Mouse (Mus musculus): Measurements from ENCODE around the gene Lpar2. TPM values are rescaled to one million over a fixed set of nuclear protein-coding genes. Genes with fewer than 3 reads are reported as not detected.

Gene Lpar2
- polyA plus RNA-seq, 1 experiment from 2014 or later, result 0.70 TPM

- H3K4me2 ChIP-seq (replicated peaks), result no peak overlapping the region
- no peaks in the 10 kb centered on the region for H3K27me3 ChIP-seq
- no peak overlapping the region for H3K4me3 ChIP-seq
- H3K9ac ChIP-seq, result no peak overlapping the region
- H3K36me3 ChIP-seq, result peaks cover 15% of the 10 kb centered on the region
- ATAC-seq (ENCODE audit: low FRiP score), result no peak
- no peaks in the 10 kb centered on the region for H3K9me3 ChIP-seq (replicated peaks)
- H3K27ac ChIP-seq, result no peak overlapping the region
- 85% methylated on average over 7 of the region's 7 CpGs for WGBS
- no peaks in the 10 kb centered on the region for H3K4me1 ChIP-seq
These were observed 28.8 kb downstream of the Lpar2 start for GRCm38 (mm10) chr8:69850926-69851506.

GRCm38 (mm10) chr8:69853869-69854268 is 31.6 kb downstream of the Lpar2 start:
- Histone ChIP-seq H3K9me3 (replicated peaks) (no peaks in the 10 kb centered on the region), H3K27me3 (no peaks in the 10 kb centered on the region), H3K27ac (no peak overlapping the region), H3K4me3 (no peak overlapping the region), H3K4me2 (replicated peaks) (no peak overlapping the region), H3K9ac (no peak overlapping the region), H3K36me3 (peaks cover 13% of the 10 kb centered on the region), H3K4me1 (no peaks in the 10 kb centered on the region)
- ATAC-seq (ENCODE audit: low FRiP score), result no peak
- 93% methylated on average over 10 of the region's 10 CpGs for WGBS

- no peak overlapping the region for H3K4me2 ChIP-seq (replicated peaks)
- no peaks in the 10 kb centered on the region for H3K9me3 ChIP-seq (replicated peaks)
- no peaks in the 10 kb centered on the region for H3K4me1 ChIP-seq
- no peak for ATAC-seq (ENCODE audit: low FRiP score)
- H3K4me3 ChIP-seq, result no peak overlapping the region
- H3K9ac ChIP-seq, result no peak overlapping the region
- 59% methylated on average over 4 of the region's 4 CpGs for WGBS
- peaks cover 33% of the 10 kb centered on the region for H3K36me3 ChIP-seq
- H3K27me3 ChIP-seq, result no peaks in the 10 kb centered on the region
- no peak overlapping the region for H3K27ac ChIP-seq
These were observed 38.6 kb downstream of the Lpar2 start for GRCm38 (mm10) chr8:69860807-69861206.

GRCm38 (mm10) chr8:69861251-69861650 is 39.0 kb downstream of the Lpar2 start:
- H3K27me3 ChIP-seq, result no peaks in the 10 kb centered on the region
- 56% methylated on average over 2 of the region's 2 CpGs for WGBS
- peaks cover 37% of the 10 kb centered on the region for H3K36me3 ChIP-seq
- no peaks in the 10 kb centered on the region for H3K4me1 ChIP-seq
- ATAC-seq (ENCODE audit: low FRiP score), result no peak
- no peak overlapping the region for H3K4me3 ChIP-seq
- no peaks in the 10 kb centered on the region for H3K9me3 ChIP-seq (replicated peaks)
- H3K27ac ChIP-seq, result no peak overlapping the region
- no peak overlapping the region for H3K9ac ChIP-seq
- no peak overlapping the region for H3K4me2 ChIP-seq (replicated peaks)

- Histone ChIP-seq H3K27ac (no peak overlapping the region), H3K27me3 (no peaks in the 10 kb centered on the region), H3K4me3 (no peak overlapping the region), H3K9ac (no peak overlapping the region), H3K4me1 (no peaks in the 10 kb centered on the region), H3K36me3 (peaks cover 38% of the 10 kb centered on the region), H3K4me2 (replicated peaks) (no peak overlapping the region), H3K9me3 (replicated peaks) (no peaks in the 10 kb centered on the region)
- no peak for ATAC-seq (ENCODE audit: low FRiP score)
- 93% methylated on average over 5 of the region's 5 CpGs for WGBS
These were observed 41.3 kb downstream of the Lpar2 start for GRCm38 (mm10) chr8:69863387-69864020.

GRCm38 (mm10) chr8:69864180-69864579 is 42.0 kb downstream of the Lpar2 start:
- WGBS, result 77% methylated on average over 5 of the region's 5 CpGs
- Histone ChIP-seq H3K9me3 (replicated peaks) (no peaks in the 10 kb centered on the region), H3K4me2 (replicated peaks) (no peak overlapping the region), H3K27ac (no peak overlapping the region), H3K9ac (no peak overlapping the region), H3K4me1 (no peaks in the 10 kb centered on the region), H3K27me3 (no peaks in the 10 kb centered on the region), H3K36me3 (peaks cover 34% of the 10 kb centered on the region), H3K4me3 (no peak overlapping the region)
- no peak for ATAC-seq (ENCODE audit: low FRiP score)

- no peaks in the 10 kb centered on the region for H3K4me1 ChIP-seq
- H3K36me3 ChIP-seq, result peaks cover 35% of the 10 kb centered on the region
- no peak for ATAC-seq (ENCODE audit: low FRiP score)
- H3K27me3 ChIP-seq, result no peaks in the 10 kb centered on the region
- no peak overlapping the region for H3K4me2 ChIP-seq (replicated peaks)
- no peak overlapping the region for H3K9ac ChIP-seq
- no peak overlapping the region for H3K27ac ChIP-seq
- WGBS, result 67% methylated on average over 5 of the region's 5 CpGs
- H3K9me3 ChIP-seq (replicated peaks), result no peaks in the 10 kb centered on the region
- H3K4me3 ChIP-seq, result no peak overlapping the region
These were observed 45.6 kb downstream of the Lpar2 start for GRCm38 (mm10) chr8:69867696-69868326.

- Histone ChIP-seq H3K36me3 (peaks cover 25% of the 10 kb centered on the region), H3K4me3 (no peak overlapping the region), H3K27me3 (no peaks in the 10 kb centered on the region), H3K9me3 (replicated peaks) (no peaks in the 10 kb centered on the region), H3K4me1 (no peaks in the 10 kb centered on the region), H3K27ac (no peak overlapping the region), H3K4me2 (replicated peaks) (no peak overlapping the region), H3K9ac (no peak overlapping the region)
- WGBS, result 85% methylated on average over 11 of the region's 11 CpGs
- ATAC-seq (ENCODE audit: low FRiP score), result no peak
These were observed 48.0 kb downstream of the Lpar2 start for GRCm38 (mm10) chr8:69870003-69870765.

- no peaks in the 10 kb centered on the region for H3K9me3 ChIP-seq (replicated peaks)
- ATAC-seq (ENCODE audit: low FRiP score), result no peak
- no peaks in the 10 kb centered on the region for H3K4me1 ChIP-seq
- no peak overlapping the region for H3K4me3 ChIP-seq
- no peak overlapping the region for H3K4me2 ChIP-seq (replicated peaks)
- peaks cover 20% of the 10 kb centered on the region for H3K36me3 ChIP-seq
- H3K27ac ChIP-seq, result no peak overlapping the region
- 82% methylated on average over 6 of the region's 6 CpGs for WGBS
- no peak overlapping the region for H3K9ac ChIP-seq
- 0 out of 2 replicates have a peak, but pooled peaks cover 4% of the 10 kb centered on the region for H3K27me3 ChIP-seq
These were observed 48.7 kb downstream of the Lpar2 start for GRCm38 (mm10) chr8:69870907-69871306.

- Histone ChIP-seq H3K4me1 (no peaks in the 10 kb centered on the region), H3K9me3 (replicated peaks) (no peaks in the 10 kb centered on the region), H3K4me3 (no peak overlapping the region), H3K27me3 (peaks cover 28% of the 10 kb centered on the region), H3K27ac (no peak overlapping the region), H3K4me2 (replicated peaks) (no peak overlapping the region), H3K9ac (no peak overlapping the region), H3K36me3 (peaks cover 15% of the 10 kb centered on the region)
- WGBS, result 12% methylated on average over 9 of the region's 9 CpGs
- no peak for ATAC-seq (ENCODE audit: low FRiP score)
These were observed 51.9 kb downstream of the Lpar2 start for GRCm38 (mm10) chr8:69874155-69874554.

- H3K4me2 ChIP-seq (replicated peaks), result no peak overlapping the region
- ATAC-seq (ENCODE audit: low FRiP score), result no peak
- H3K36me3 ChIP-seq, result peaks cover 15% of the 10 kb centered on the region
- WGBS, result 76% methylated on average over 13 of the region's 13 CpGs
- H3K4me3 ChIP-seq, result no peak overlapping the region
- H3K27me3 ChIP-seq, result peaks cover 33% of the 10 kb centered on the region
- no peaks in the 10 kb centered on the region for H3K4me1 ChIP-seq
- no peak overlapping the region for H3K27ac ChIP-seq
- no peaks in the 10 kb centered on the region for H3K9me3 ChIP-seq (replicated peaks)
- H3K9ac ChIP-seq, result no peak overlapping the region
These were observed 52.4 kb downstream of the Lpar2 start for GRCm38 (mm10) chr8:69874654-69875053.

GRCm38 (mm10) chr8:69876097-69876496 is 53.9 kb downstream of the Lpar2 start:
- no peak overlapping the region for H3K27ac ChIP-seq
- no peaks in the 10 kb centered on the region; the same call in 1 of the 2 replicates for H3K4me1 ChIP-seq
- WGBS, result 39% methylated on average over 10 of the region's 10 CpGs
- no peak overlapping the region for H3K4me3 ChIP-seq
- H3K27me3 ChIP-seq, result peaks cover 48% of the 10 kb centered on the region
- peaks cover 11% of the 10 kb centered on the region for H3K36me3 ChIP-seq
- no peak for ATAC-seq (ENCODE audit: low FRiP score)
- H3K9ac ChIP-seq, result no peak overlapping the region
- no peak overlapping the region for H3K4me2 ChIP-seq (replicated peaks)
- no peaks in the 10 kb centered on the region for H3K9me3 ChIP-seq (replicated peaks)

Measured in hindbrain, embryonic 12.5 days (tissue).